Mouse (Mus musculus) limb, embryonic 11.5 days (tissue): ENCODE results near the gene Mrpl12. TPM values are rescaled to one million over a fixed set of nuclear protein-coding genes. Genes with fewer than 3 reads are reported as not detected.

ENCODE experiments used
- polyA plus RNA-seq: library from polyadenylated mRNA; unstranded; fragments of >200 nt; fragmentation: Nextera tagmentation; extraction: Ambion mirVana; gene quantifications from 2 replicates; pipeline ENCODE4 v1.2.1, GENCODE M21; 2014

The Mrpl12 gene
- polyA plus RNA-seq, 1 experiment from 2014 or later, result 177 TPM

Other genes with a start within 250 kb of the Mrpl12 start
- gene Actg1, start 136.1 kb upstream of the Mrpl12 start, polyA plus RNA-seq, result 2,996 and 3,123 TPM in 2 replicates
- 0.21 and 0.47 TPM in 2 replicates for gene Fscn2, start 123.1 kb upstream of the Mrpl12 start, polyA plus RNA-seq
- 30.4 and 33.1 TPM in 2 replicates for gene Faap100, start 105.8 kb upstream of the Mrpl12 start, polyA plus RNA-seq
- gene Nploc4, start 46.9 kb upstream of the Mrpl12 start, polyA plus RNA-seq, result 47.1 and 51.1 TPM in 2 replicates
- not detected in 2 replicates for gene Tspan10, start 42.0 kb upstream of the Mrpl12 start, polyA plus RNA-seq
- gene Pde6g, start 31.1 kb upstream of the Mrpl12 start, polyA plus RNA-seq, result 0.19 TPM in 1 of 2 replicates, not detected in the other
- gene Oxld1, start 26.5 kb upstream of the Mrpl12 start, polyA plus RNA-seq, result 11.5 and 11.9 TPM in 2 replicates
- gene Ccdc137, start 26.5 kb upstream of the Mrpl12 start, polyA plus RNA-seq, result 32.6 and 36.4 TPM in 2 replicates
- gene Arl16, start 17.0 kb upstream of the Mrpl12 start, polyA plus RNA-seq, result 56.6 and 58.3 TPM in 2 replicates
- 57.8 and 58.5 TPM in 2 replicates for gene Slc25a10, start 7.2 kb downstream of the Mrpl12 start, polyA plus RNA-seq
- 0.71 and 1.8 TPM in 2 replicates for gene Gcgr, start 46.1 kb downstream of the Mrpl12 start, polyA plus RNA-seq
- 234 and 252 TPM in 2 replicates for gene Mcrip1, start 65.1 kb downstream of the Mrpl12 start, polyA plus RNA-seq
- gene Ppp1r27, start 66.5 kb downstream of the Mrpl12 start, polyA plus RNA-seq, result 0.47 and 0.85 TPM in 2 replicates
- 640 and 656 TPM in 2 replicates for gene P4hb, start 88.6 kb downstream of the Mrpl12 start, polyA plus RNA-seq
- 593 and 597 TPM in 2 replicates for gene Arhgdia, start 97.0 kb downstream of the Mrpl12 start, polyA plus RNA-seq
- gene Alyref, start 113.8 kb downstream of the Mrpl12 start, polyA plus RNA-seq, result 810 and 850 TPM in 2 replicates
- 214 and 223 TPM in 2 replicates for gene Anapc11, start 113.8 kb downstream of the Mrpl12 start, polyA plus RNA-seq
- 1.4 TPM in 1 of 2 replicates, not detected in the other for gene Npb, start 123.9 kb downstream of the Mrpl12 start, polyA plus RNA-seq
- 105 and 111 TPM in 2 replicates for gene Pcyt2, start 133.3 kb downstream of the Mrpl12 start, polyA plus RNA-seq
- 24.6 TPM in 2 replicates for gene Sirt7, start 140.6 kb downstream of the Mrpl12 start, polyA plus RNA-seq
- 22.6 and 24.2 TPM in 2 replicates for gene Mafg, start 149.0 kb downstream of the Mrpl12 start, polyA plus RNA-seq
- 33.3 and 34.2 TPM in 2 replicates for gene Pycr1, start 159.2 kb downstream of the Mrpl12 start, polyA plus RNA-seq
- gene Myadml2, start 163.5 kb downstream of the Mrpl12 start, polyA plus RNA-seq, result not detected in 2 replicates
- 6.6 and 7.5 TPM in 2 replicates for gene Notum, start 176.6 kb downstream of the Mrpl12 start, polyA plus RNA-seq
- 122 and 128 TPM in 2 replicates for gene Aspscr1, start 188.4 kb downstream of the Mrpl12 start, polyA plus RNA-seq
- 126 and 127 TPM in 2 replicates for gene Cenpx, start 229.1 kb downstream of the Mrpl12 start, polyA plus RNA-seq
- gene Lrrc45, start 229.3 kb downstream of the Mrpl12 start, polyA plus RNA-seq, result 44.3 and 47.8 TPM in 2 replicates
- gene Rac3, start 236.9 kb downstream of the Mrpl12 start, polyA plus RNA-seq, result 7.4 and 12.8 TPM in 2 replicates
- 12.4 and 16.5 TPM in 2 replicates for gene Dcxr, start 242.7 kb downstream of the Mrpl12 start, polyA plus RNA-seq
- gene Cbr2, start 247.5 kb downstream of the Mrpl12 start, polyA plus RNA-seq, result 6.7 and 7.4 TPM in 2 replicates